Mouse (Mus musculus): ENCODE results near the gene Erlin1.

Gene Erlin1

GRCm38 (mm10) chr19:44055173-44055826 is 14.3 kb downstream of the Erlin1 start:
- no peak for DNase-seq

GRCm38 (mm10) chr19:44050388-44050787 is 19.2 kb downstream of the Erlin1 start:
- no peak for DNase-seq

GRCm38 (mm10) chr19:44049282-44049681 is 20.3 kb downstream of the Erlin1 start:
- DNase-seq = no peak

- DNase-seq = no peak
Observed at GRCm38 (mm10) chr19:44045847-44046246, 23.7 kb downstream of the Erlin1 start.

- no peak for DNase-seq
Observed at GRCm38 (mm10) chr19:44042121-44042520, 27.5 kb downstream of the Erlin1 start.

GRCm38 (mm10) chr19:44033396-44033795 is 36.2 kb downstream of the Erlin1 start:
- DNase-seq = no peak

- no peak for DNase-seq
Observed at GRCm38 (mm10) chr19:44032046-44032744, 37.4 kb downstream of the Erlin1 start.

- no peak for DNase-seq
Observed at GRCm38 (mm10) chr19:44030024-44030423, 39.6 kb downstream of the Erlin1 start.

GRCm38 (mm10) chr19:44028972-44029371 is 40.6 kb downstream of the Erlin1 start, which contains the start of gene Cyp2c23:
Gene Cyp2c23 (minus strand): TSS chr19:44029208.
- DNase-seq = no peak

- no peak for DNase-seq
Observed at GRCm38 (mm10) chr19:44026956-44027530, 42.5 kb downstream of the Erlin1 start.

- DNase-seq = no peak
Observed at GRCm38 (mm10) chr19:44024921-44025585, 44.5 kb downstream of the Erlin1 start.

- DNase-seq = no peak
Observed at GRCm38 (mm10) chr19:44023066-44023465, 46.5 kb downstream of the Erlin1 start.

GRCm38 (mm10) chr19:44021502-44021901 is 48.1 kb downstream of the Erlin1 start:
- peak; percentile 78 to 86 for DNase-seq

- DNase-seq = no peak
Observed at GRCm38 (mm10) chr19:44019739-44020138, 49.8 kb downstream of the Erlin1 start.

- peak in 1 of 2 experiments; percentile 19 for DNase-seq
Observed at GRCm38 (mm10) chr19:44013862-44014261, 55.7 kb downstream of the Erlin1 start.

- peak; percentile 26 to 51 for DNase-seq
Observed at GRCm38 (mm10) chr19:44008784-44009183, 60.8 kb downstream of the Erlin1 start.

- DNase-seq = no peak
Observed at GRCm38 (mm10) chr19:44007186-44007585, 62.4 kb downstream of the Erlin1 start.

- no peak for DNase-seq
Observed at GRCm38 (mm10) chr19:44005025-44005424, 64.6 kb downstream of the Erlin1 start.

- no peak for DNase-seq
Observed at GRCm38 (mm10) chr19:44004261-44004660, 65.3 kb downstream of the Erlin1 start.

GRCm38 (mm10) chr19:44000720-44001119 is 68.9 kb downstream of the Erlin1 start:
- no peak for DNase-seq

GRCm38 (mm10) chr19:44000061-44000460 is 69.5 kb downstream of the Erlin1 start:
- no peak for DNase-seq

- no peak for DNase-seq
Observed at GRCm38 (mm10) chr19:43998802-43999527, 70.6 kb downstream of the Erlin1 start.

- DNase-seq = no peak
Observed at GRCm38 (mm10) chr19:43998101-43998500, 71.5 kb downstream of the Erlin1 start.

Measured in lung, adult 18-20 months (tissue).